In the genomic region with DNA sequence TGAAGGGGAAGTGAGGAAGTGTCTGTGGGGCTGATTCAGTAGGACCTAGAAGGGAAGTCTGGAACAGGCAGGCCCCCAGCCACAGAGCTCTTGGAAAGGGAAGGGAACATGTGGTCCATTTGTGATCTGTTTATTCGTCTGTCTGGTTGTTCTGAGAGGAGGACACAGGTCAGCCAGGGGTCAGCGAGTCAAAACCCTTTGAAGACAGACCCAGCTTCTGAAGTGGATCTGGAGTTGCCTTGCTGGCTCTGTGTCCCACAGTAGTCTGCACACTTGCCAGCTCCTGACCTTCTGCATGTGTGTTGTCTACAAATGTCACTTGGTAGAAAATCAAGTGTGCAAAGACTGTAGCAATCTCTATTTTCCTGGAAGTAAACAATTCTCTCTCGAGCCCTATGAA, we compare ENCODE assay signal across 11 mouse cellular contexts.
DNase-seq lines count a peak whose midpoint lies in the region; ATAC-seq and TF ChIP-seq lines count a peak whose summit lies in the region.
"Had no signal": no experiment of that assay in that cellular context is flagged by ENCODE, and none has a peak within 500 bp of the region (broad histone marks: within the 10 kb centered on the region; RNA-seq: fewer than 3 reads in every experiment).

No protein-coding gene starts in this region.

- no peak overlapping the region for H3K4me3 ChIP-seq in heart, embryonic 12.5 days
- H3K4me3 ChIP-seq in embryonic facial prominence, embryonic 10.5 days: no peak overlapping the region
- H3K4me3 ChIP-seq in left cerebral cortex, adult 2 months: no peak overlapping the region
- H3K4me3 ChIP-seq: hindbrain, embryonic 15.5 days; neural tube, embryonic 15.5 days had no signal

- H3K9me3 ChIP-seq in heart, embryonic 12.5 days (replicated peaks): 0 out of 2 replicates have a peak, but pooled peaks cover 2% of the 10 kb centered on the region
- H3K9me3 ChIP-seq in embryonic facial prominence, embryonic 10.5 days: peaks cover 4% of the 10 kb centered on the region; the same call in 1 of the 2 replicates
- H3K9me3 ChIP-seq: hindbrain, embryonic 15.5 days; neural tube, embryonic 15.5 days had no signal

- no peak overlapping the region for H3K9ac ChIP-seq in heart, embryonic 12.5 days
- H3K9ac ChIP-seq: hindbrain, embryonic 15.5 days; neural tube, embryonic 15.5 days had no signal

- 32% methylated on average over 3 of the region's 3 CpGs for WGBS in heart, embryonic 12.5 days
- WGBS in embryonic facial prominence, embryonic 10.5 days: 41% methylated on average over 3 of the region's 3 CpGs

- no peak for ATAC-seq in heart, embryonic 12.5 days (ENCODE audit: insufficient number of reproducible peaks, low FRiP score)

- peak; percentile 98 for DNase-seq in heart, adult 11 months
- DNase-seq in embryonic facial prominence, embryonic 10.5 days (ENCODE audit: low spot score): peak; percentile 24
- DNase-seq in kidney, adult 9 months: peak; percentile 10
- DNase-seq in lung, postnatal 36 days: peak; percentile 78
- DNase-seq in left cerebral cortex, adult 2 months (ENCODE audit: extremely low spot score in 1 of 2, low spot score in 2 of 2): no peak
- DNase-seq in neural tube, embryonic 10.5 days (ENCODE audit: extremely low spot score, low spot score): no peak
- DNase-seq in left cerebral cortex, postnatal 10 days (ENCODE audit: extremely low spot score in 1 of 2, low spot score in 2 of 2): no peak
- DNase-seq: B cell, adult 2 months had no signal

- H3K36me3 ChIP-seq in heart, embryonic 12.5 days: no peaks in the 10 kb centered on the region
- H3K36me3 ChIP-seq in embryonic facial prominence, embryonic 10.5 days (replicated peaks): no peaks in the 10 kb centered on the region
- H3K36me3 ChIP-seq: hindbrain, embryonic 15.5 days; neural tube, embryonic 15.5 days had no signal

- no peak overlapping the region for H3K4me2 ChIP-seq in heart, embryonic 12.5 days
- H3K4me2 ChIP-seq: hindbrain, embryonic 15.5 days; neural tube, embryonic 15.5 days had no signal

- H3K27me3 ChIP-seq in heart, embryonic 12.5 days (replicated peaks): no peaks in the 10 kb centered on the region
- H3K27me3 ChIP-seq in embryonic facial prominence, embryonic 10.5 days (replicated peaks; ENCODE audit: low read depth, poor library complexity, severe bottlenecking): no peaks in the 10 kb centered on the region
- H3K27me3 ChIP-seq: hindbrain, embryonic 15.5 days; neural tube, embryonic 15.5 days had no signal

- intact Hi-C loops in left cerebral cortex, adult 2 months (cut with DNase I): no loop called here
- intact Hi-C loops in left cerebral cortex, postnatal 10 days (cut with DNase I): no loop called here

- no peak overlapping the region for H3K27ac ChIP-seq in heart, embryonic 12.5 days (ENCODE audit: poor library complexity, severe bottlenecking)
- H3K27ac ChIP-seq in embryonic facial prominence, embryonic 10.5 days (replicated peaks): no peak overlapping the region
- no peak overlapping the region for H3K27ac ChIP-seq in left cerebral cortex, adult 2 months
- H3K27ac ChIP-seq: hindbrain, embryonic 15.5 days; neural tube, embryonic 15.5 days had no signal

- no peak for TF ChIP-seq CTCF in left cerebral cortex, adult 2 months (IDR thresholded peaks at IDR 0.05)

- 0 out of 2 replicates have a peak, but pooled peaks cover 4% of the 10 kb centered on the region for H3K4me1 ChIP-seq in heart, embryonic 12.5 days (replicated peaks)
- peaks cover 3% of the 10 kb centered on the region; the same call in 1 of the 2 replicates for H3K4me1 ChIP-seq in embryonic facial prominence, embryonic 10.5 days
- H3K4me1 ChIP-seq: hindbrain, embryonic 15.5 days; neural tube, embryonic 15.5 days had no signal

Comparison
In these comparisons a context has a peak if more than half of its experiments do, and no peak if none do; other contexts are left out.
1. DNase-seq: peak in heart, adult 11 months (single experiment), embryonic facial prominence, embryonic 10.5 days (single experiment), kidney, adult 9 months (single experiment) and lung, postnatal 36 days (single experiment); none in left cerebral cortex, adult 2 months (0 of 2), neural tube, embryonic 10.5 days (single experiment) and left cerebral cortex, postnatal 10 days (0 of 2).